Mouse (Mus musculus) small intestine, adult 10 weeks (tissue): Measurements from ENCODE around the gene Opalin. TPM values are rescaled to one million over a fixed set of nuclear protein-coding genes. Genes with fewer than 3 reads are reported as not detected.

Source experiments
- polyA plus RNA-seq: library from polyadenylated mRNA; stranded (reverse); fragments of 350-450 nt; fragmentation: Illumina TruSeq; extraction: RNeasy Lipid Tissue Mini Kit (QIAGEN cat#74804); gene quantifications from one replicate; pipeline ENCODE4 v1.2.3, GENCODE M21; 2014; ENCODE audit warnings: low replicate concordance

Opalin gene
- not detected for polyA plus RNA-seq

DNA sequence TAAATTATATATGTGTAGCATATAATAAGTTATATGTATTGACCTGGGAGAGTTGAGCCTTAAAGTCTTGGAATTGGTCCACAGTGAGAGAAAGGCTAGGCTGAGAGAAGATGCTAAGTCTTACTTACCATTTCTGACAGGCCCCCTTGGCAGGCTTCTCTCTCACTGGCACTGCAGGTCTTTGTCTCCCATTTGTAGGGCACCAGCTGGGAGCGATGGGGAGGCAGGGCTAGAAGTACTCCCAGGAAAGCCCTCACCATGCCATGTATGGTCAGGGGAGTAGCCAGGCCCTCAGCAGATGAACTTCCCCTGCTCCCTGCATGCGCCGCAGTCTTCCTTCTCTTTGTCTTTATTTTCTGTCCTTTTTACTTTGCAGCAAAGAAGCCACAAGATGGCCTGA, at the start of gene Opalin:
Gene Opalin (minus strand): TSS at position 208 of the 400 bp plus-strand sequence.

DNA sequence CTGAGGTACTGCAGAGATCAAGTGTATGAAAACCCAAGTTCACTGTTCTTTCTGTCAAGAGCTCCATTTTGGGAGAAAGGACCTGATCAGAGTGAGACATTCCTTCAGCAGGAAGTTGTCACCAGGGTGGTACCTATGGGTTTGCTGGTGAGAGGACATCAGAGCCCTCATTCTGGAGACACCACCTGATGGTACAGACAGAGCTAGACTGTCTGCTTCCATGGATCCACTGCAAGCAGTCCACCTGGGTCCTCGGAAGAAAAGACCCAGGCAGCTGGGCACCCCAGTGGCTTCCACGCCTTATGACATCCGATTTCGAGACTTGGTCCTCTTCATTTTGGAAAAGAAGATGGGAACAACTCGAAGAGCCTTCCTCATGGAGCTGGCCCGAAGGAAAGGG, 47.7 kb downstream of the Opalin start, which contains the start of gene Dntt:
Gene Dntt (plus strand): TSS at position 57 of the 400 bp plus-strand sequence.

Other genes with a start within 250 kb of the Opalin start
- gene Ccnj, start 245.8 kb downstream of the Opalin start, polyA plus RNA-seq, result 10.3 TPM
- gene Zfp518a, start 182.4 kb downstream of the Opalin start, polyA plus RNA-seq, result 50.0 TPM
- 29.1 TPM for gene Blnk, start 82.6 kb downstream of the Opalin start, polyA plus RNA-seq
- not detected for gene Dntt, start 47.8 kb downstream of the Opalin start, polyA plus RNA-seq
- not detected for gene Tll2, start 129.7 kb upstream of the Opalin start, polyA plus RNA-seq
- 850 TPM for gene Tm9sf3, start 186.9 kb upstream of the Opalin start, polyA plus RNA-seq